Mouse (Mus musculus): ENCODE data around the gene Poc1a. TPM values are rescaled to one million over a fixed set of nuclear protein-coding genes. Genes with fewer than 3 reads are reported as not detected.

Gene Poc1a
- total and polyA plus RNA-seq, 3 experiments = 24.5 to 46.7 (median 31.9) TPM

DNA sequence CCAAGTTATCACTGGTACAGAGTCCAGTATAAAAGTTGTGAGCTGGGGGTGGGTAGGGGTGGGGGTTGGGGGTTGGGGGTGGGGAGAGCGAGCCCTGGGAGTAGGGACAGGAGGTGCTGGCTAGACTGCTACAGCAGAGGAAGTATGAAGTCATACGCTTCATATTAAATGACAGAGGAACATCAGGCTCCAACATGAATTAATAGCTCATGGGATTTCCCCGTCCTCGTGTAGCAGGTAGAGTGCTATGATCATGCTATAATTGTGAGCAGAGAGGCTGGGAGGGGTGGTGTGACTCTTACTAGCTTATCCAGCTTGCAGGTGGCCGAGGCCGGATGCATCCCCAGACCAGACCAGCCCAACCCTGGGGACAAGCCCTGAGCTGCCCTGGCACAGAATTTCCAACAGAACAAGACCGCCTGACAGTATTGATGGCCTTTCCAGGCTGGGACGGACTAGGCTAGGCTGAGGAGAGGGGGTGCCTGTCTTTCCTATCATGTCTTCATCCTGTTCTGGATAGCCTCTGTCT is 6.1 kb upstream of the Poc1a start (continued):
- no peak for TF ChIP-seq TBP (conservative IDR thresholded peaks at IDR 0.05; ENCODE audit: low read depth, low read length)
- no peak for TF ChIP-seq MAZ (IDR thresholded peaks at IDR 0.05; ENCODE audit: low read depth, low read length)
- TF ChIP-seq SMC3 (IDR thresholded peaks at IDR 0.05; ENCODE audit: low read depth, low read length) = no peak
- TF ChIP-seq TCF12 (IDR thresholded peaks at IDR 0.05; ENCODE audit: low read depth, low read length) = no peak
- TF ChIP-seq ZNF384 (IDR thresholded peaks at IDR 0.05; ENCODE audit: low read depth, low read length) = no peak
- TF ChIP-seq POLR2A (IDR thresholded peaks at IDR 0.05; ENCODE audit: low read depth, low read length) = no peak
- TF ChIP-seq JUN (IDR thresholded peaks at IDR 0.05; ENCODE audit: insufficient read depth, low read depth, low read length) = no peak; the same call in 1 of the 2 replicates
- no peak for TF ChIP-seq POLR2AphosphoS2 (IDR thresholded peaks at IDR 0.05; ENCODE audit: low read depth, low read length)
- no peak for TF ChIP-seq KAT2A (IDR thresholded peaks at IDR 0.05; ENCODE audit: insufficient replicate concordance, low read length)
- TF ChIP-seq CHD1 (IDR thresholded peaks at IDR 0.05; ENCODE audit: low read depth, low read length) = no peak
- TF ChIP-seq E2F4 (IDR thresholded peaks at IDR 0.05; ENCODE audit: insufficient replicate concordance, low read depth, low read length) = no peak

DNA sequence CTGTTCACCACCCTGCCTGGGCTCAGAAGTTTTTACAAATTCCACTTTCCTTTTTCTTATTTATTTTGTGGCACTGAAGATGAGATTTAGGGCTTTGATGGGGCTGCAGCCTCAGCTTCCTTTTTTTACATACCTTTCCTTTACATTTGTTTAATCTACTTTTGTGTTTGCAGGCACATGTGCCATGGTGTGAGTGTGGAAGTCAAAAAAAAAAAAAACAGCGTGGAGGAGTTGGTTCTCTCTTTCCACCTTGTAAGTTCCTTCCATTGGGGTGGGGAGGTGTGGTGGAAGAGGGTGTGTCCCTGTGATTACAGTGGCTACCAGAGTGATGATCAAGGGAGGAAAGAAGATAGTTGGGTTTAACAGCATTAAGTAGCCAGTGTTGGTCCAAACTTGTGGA is 5.1 kb upstream of the Poc1a start:
- Histone ChIP-seq H3K4me1 (ENCODE audit: control insufficient read depth in 1 of 2, insufficient read depth in 2 of 2) (peaks cover 11 to 36% of the 10 kb centered on the region in 2 experiments), H3K79me2 (replicated peaks; ENCODE audit: control insufficient read depth, extremely low read depth, insufficient read depth, poor library complexity, severe bottlenecking) (no peaks in the 10 kb centered on the region), H3K4me2 (ENCODE audit: insufficient read depth, low read depth, poor library complexity, severe bottlenecking) (no peak overlapping the region), H3K4me3 (replicated peaks in 1 of 3; ENCODE audit: low read depth in 2 of 3, low read length in 2 of 3, poor library complexity in 1 of 3) (no peak overlapping the region), H3K36me3 (replicated peaks in 1 of 2; ENCODE audit: control insufficient read depth in 1 of 2, insufficient read depth in 1 of 2, low read length in 1 of 2) (no peaks in the 10 kb centered on the region), H3K27ac (ENCODE audit: insufficient read depth, low read depth) (no peak overlapping the region), H3K9me3 (replicated peaks; ENCODE audit: low read length) (no peaks in the 10 kb centered on the region), H3K27me3 (replicated peaks) (no peaks in the 10 kb centered on the region), H3K9ac (ENCODE audit: insufficient read depth, low read depth) (no peak overlapping the region)
- no peak for TF ChIP-seq USF2 (conservative IDR thresholded peaks at IDR 0.05; ENCODE audit: low read depth, low read length)
- peak; percentile 36 for TF ChIP-seq ZNF384 (IDR thresholded peaks at IDR 0.05; ENCODE audit: low read depth, low read length)
- in situ Hi-C loops (cut with MboI; ENCODE audit: low pct_ligation_motif_present, low pct_unique_long_range_greater_than_20kb, low sequenced_read_pairs) (loop anchor here (10.0 kb wide), 1 partner anchor 111 kb away; no protein-coding TSS in a partner anchor), dilution Hi-C loops (cut with MboI; ENCODE audit: extremely low pct_ligation_motif_present, extremely low pct_unique_long_range_greater_than_20kb, low sequenced_read_pairs) (no loop called here)
- no peak for DNase-seq (ENCODE audit: extremely low read depth)

DNA sequence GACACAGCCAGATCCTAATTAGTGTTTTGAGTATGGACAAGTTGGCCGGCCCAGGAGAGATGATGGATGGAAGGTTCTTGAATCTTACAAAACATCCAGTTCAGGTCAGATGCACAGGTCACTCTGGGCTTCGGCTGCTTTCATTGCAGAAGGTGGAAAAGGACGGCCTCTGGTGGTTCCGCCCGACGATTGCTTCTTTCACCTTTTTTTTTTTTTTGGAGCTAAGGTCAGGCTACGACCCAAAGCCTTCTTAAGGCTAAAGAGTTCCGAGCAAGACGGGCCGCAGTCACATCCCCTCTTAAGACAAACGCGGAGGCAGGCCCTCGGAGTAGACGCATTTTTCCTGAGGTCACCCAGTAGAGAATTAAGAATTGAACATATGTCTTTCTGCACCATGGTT is 475 bp upstream of the Poc1a start:
- H3K9ac ChIP-seq (ENCODE audit: insufficient read depth, low read depth) = peak overlapping the region; percentile 100
- in situ Hi-C loops (cut with MboI; ENCODE audit: low pct_ligation_motif_present, low pct_unique_long_range_greater_than_20kb, low sequenced_read_pairs) (loop anchor here (5.0 kb wide), 1 partner anchor 63 kb away; no protein-coding TSS in a partner anchor), dilution Hi-C loops (cut with MboI; ENCODE audit: extremely low pct_ligation_motif_present, extremely low pct_unique_long_range_greater_than_20kb, low sequenced_read_pairs) (no loop called here)
- H3K36me3 ChIP-seq (replicated peaks in 1 of 2; ENCODE audit: control insufficient read depth in 1 of 2, insufficient read depth in 1 of 2, low read length in 1 of 2) = peaks cover 8 to 26% of the 10 kb centered on the region in 2 experiments
- H3K27ac ChIP-seq (ENCODE audit: insufficient read depth, low read depth) = peak overlapping the region; percentile 49; the same call in 1 of the 2 replicates
- no peaks in the 10 kb centered on the region for H3K9me3 ChIP-seq (replicated peaks; ENCODE audit: low read length)
- no peaks in the 10 kb centered on the region for H3K27me3 ChIP-seq (replicated peaks)
- H3K4me3 ChIP-seq (replicated peaks in 1 of 3; ENCODE audit: low read depth in 2 of 3, low read length in 2 of 3, poor library complexity in 1 of 3) = peak overlapping the region; percentile 78 to 87 (median 81)
- H3K79me2 ChIP-seq (replicated peaks; ENCODE audit: control insufficient read depth, extremely low read depth, insufficient read depth, poor library complexity, severe bottlenecking) = peaks cover 7% of the 10 kb centered on the region
- H3K4me1 ChIP-seq (ENCODE audit: control insufficient read depth in 1 of 2, insufficient read depth in 2 of 2) = peaks cover 4 to 26% of the 10 kb centered on the region in 2 experiments
- peak overlapping the region; percentile 93 for H3K4me2 ChIP-seq (ENCODE audit: insufficient read depth, low read depth, poor library complexity, severe bottlenecking)
- DNase-seq (ENCODE audit: extremely low read depth) = peak; percentile 64
- TF ChIP-seq ZC3H11A (IDR thresholded peaks at IDR 0.05; ENCODE audit: low read depth, low read length) = peak; percentile 74
- TF ChIP-seq MYC (IDR thresholded peaks at IDR 0.05; ENCODE audit: low read depth, low read length) = peak; percentile 63; the same call in 1 of the 2 replicates
- peak; percentile 47; the same call in 1 of the 2 replicates for TF ChIP-seq NRF1 (IDR thresholded peaks at IDR 0.05; ENCODE audit: low read depth, low read length)
- TF ChIP-seq USF1 (IDR thresholded peaks at IDR 0.05; ENCODE audit: low read depth, low read length) = no peak
- TF ChIP-seq GABPA (IDR thresholded peaks at IDR 0.05; ENCODE audit: insufficient replicate concordance, low read depth, low read length) = no peak
- peak; percentile 39; the same call in 1 of the 2 replicates for TF ChIP-seq TCF12 (IDR thresholded peaks at IDR 0.05; ENCODE audit: low read depth, low read length)
- TF ChIP-seq SMC3 (IDR thresholded peaks at IDR 0.05; ENCODE audit: low read depth, low read length) = peak; percentile 92
- TF ChIP-seq CHD1 (IDR thresholded peaks at IDR 0.05; ENCODE audit: low read depth, low read length) = peak; percentile 91; the same call in 1 of the 2 replicates
- no peak for TF ChIP-seq MAZ (IDR thresholded peaks at IDR 0.05; ENCODE audit: low read depth, low read length)
- no peak for TF ChIP-seq PAX5 (IDR thresholded peaks at IDR 0.05; ENCODE audit: low read length)
- no peak for TF ChIP-seq TBP (conservative IDR thresholded peaks at IDR 0.05; ENCODE audit: low read depth, low read length)
- peak; percentile 99 for TF ChIP-seq ZNF384 (IDR thresholded peaks at IDR 0.05; ENCODE audit: low read depth, low read length)
- TF ChIP-seq USF2 (conservative IDR thresholded peaks at IDR 0.05; ENCODE audit: low read depth, low read length) = no peak
- peak; percentile 60; the same call in 1 of the 2 replicates for TF ChIP-seq IRF4 (IDR thresholded peaks at IDR 0.05; ENCODE audit: low read depth, low read length)
- TF ChIP-seq NELFE (IDR thresholded peaks at IDR 0.05; ENCODE audit: low read depth, low read length) = no peak
- peak; percentile 64; the same call in 1 of the 2 replicates for TF ChIP-seq MXI1 (IDR thresholded peaks at IDR 0.05; ENCODE audit: low read depth, low read length)
- TF ChIP-seq RCOR1 (conservative IDR thresholded peaks at IDR 0.05; ENCODE audit: low read depth, low read length) = no peak
- TF ChIP-seq E2F4 (IDR thresholded peaks at IDR 0.05; ENCODE audit: insufficient replicate concordance, low read depth, low read length) = no peak
- peak; percentile 95 for TF ChIP-seq RAD21 (IDR thresholded peaks at IDR 0.05; ENCODE audit: low read depth, low read length)
- TF ChIP-seq BHLHE40 (IDR thresholded peaks at IDR 0.05; ENCODE audit: low read depth, low read length) = 0 out of 2 replicates have a peak, but pooled peaks have one; percentile 17
- no peak for TF ChIP-seq JUN (IDR thresholded peaks at IDR 0.05; ENCODE audit: insufficient read depth, low read depth, low read length)
- peak; percentile 20 to 94; a peak in 2 of 4 replicates for TF ChIP-seq CTCF (conservative IDR thresholded peaks at IDR 0.05 in 1 of 2, IDR thresholded peaks at IDR 0.05 in 1 of 2; ENCODE audit: low read depth in 2 of 2, low read length in 2 of 2)
- peak; percentile 73; the same call in 1 of the 2 replicates for TF ChIP-seq SIN3A (IDR thresholded peaks at IDR 0.05; ENCODE audit: low read length)
- TF ChIP-seq ZKSCAN1 (IDR thresholded peaks at IDR 0.05; ENCODE audit: borderline replicate concordance, low read depth, low read length) = no peak
- no peak for TF ChIP-seq POLR2A (IDR thresholded peaks at IDR 0.05; ENCODE audit: low read depth, low read length)
